Mouse (Mus musculus) heart, adult 2 months (tissue): ENCODE results near the gene Ticam1.

Experiments used
- CTCF ChIP-seq: fragments of 200-600 bp; IDR thresholded peaks from 2 replicates; pipeline ENCODE4 v1.8.1; 2022; ENCODE audit warnings: antibody characterized with exemption, mild to moderate bottlenecking, moderate library complexity
- EP300 ChIP-seq: fragments of 200-500 bp; IDR thresholded peaks from 2 replicates; pipeline ENCODE4 v1.6.1; 2011; ENCODE audit warnings: low read depth, low read length, control low read depth; ENCODE audit not compliant: insufficient read depth
- POLR2A ChIP-seq: fragments of 200-500 bp; IDR thresholded peaks from 2 replicates; pipeline ENCODE4 v1.6.1; 2011; ENCODE audit warnings: mild to moderate bottlenecking, low read depth, low read length, control low read depth; ENCODE audit not compliant: insufficient read depth

GRCm38 (mm10) chr17:56273986-56274385 lies 2.6 kb downstream of the Ticam1 start:
- TF ChIP-seq CTCF, result no peak
- no peak for TF ChIP-seq POLR2A
- no peak for TF ChIP-seq EP300
